Mouse (Mus musculus): ENCODE measurements around the gene Wdtc1. TPM values are rescaled to one million over a fixed set of nuclear protein-coding genes. Genes with fewer than 3 reads are reported as not detected.

The Wdtc1 gene
- total RNA-seq, 2 experiments from 2014 or later: 8.7 to 10.6 TPM

- ATAC-seq (replicated peaks; ENCODE audit: poor library complexity): peak; percentile 62
Observed at GRCm38 (mm10) chr4:133378236-133379045, 25.2 kb upstream of the Wdtc1 start.

GRCm38 (mm10) chr4:133375812-133376577 is 22.7 kb upstream of the Wdtc1 start:
- ATAC-seq (replicated peaks; ENCODE audit: poor library complexity): peak; percentile 29

- no peak for ATAC-seq (replicated peaks; ENCODE audit: poor library complexity)
Observed at GRCm38 (mm10) chr4:133374011-133374410, 20.7 kb upstream of the Wdtc1 start.

GRCm38 (mm10) chr4:133372278-133372665 is 19.0 kb upstream of the Wdtc1 start:
- no peak for ATAC-seq (replicated peaks; ENCODE audit: poor library complexity)

GRCm38 (mm10) chr4:133371621-133372277 is 18.5 kb upstream of the Wdtc1 start:
- ATAC-seq (replicated peaks; ENCODE audit: poor library complexity): no peak

- no peak for ATAC-seq (replicated peaks; ENCODE audit: poor library complexity)
Observed at GRCm38 (mm10) chr4:133370298-133371274, 17.3 kb upstream of the Wdtc1 start.

- peak; percentile 95 for ATAC-seq (replicated peaks; ENCODE audit: poor library complexity)
Observed at GRCm38 (mm10) chr4:133369553-133370297, 16.4 kb upstream of the Wdtc1 start, which contains the start of gene Slc9a1. Gene Slc9a1 (plus strand): TSS chr4:133369706.

- ATAC-seq (replicated peaks; ENCODE audit: poor library complexity): no peak
Observed at GRCm38 (mm10) chr4:133354641-133355040, 1.4 kb upstream of the Wdtc1 start.

- no peak for ATAC-seq (replicated peaks; ENCODE audit: poor library complexity)
Observed at GRCm38 (mm10) chr4:133352797-133353196, 484 bp downstream of the Wdtc1 start.

GRCm38 (mm10) chr4:133348051-133348775 is 5.1 kb downstream of the Wdtc1 start:
- no peak for ATAC-seq (replicated peaks; ENCODE audit: poor library complexity)

GRCm38 (mm10) chr4:133347624-133348023 is 5.7 kb downstream of the Wdtc1 start:
- ATAC-seq (replicated peaks; ENCODE audit: poor library complexity): 0 out of 2 replicates have a peak, but pooled peaks have one; percentile 48

GRCm38 (mm10) chr4:133346577-133346976 is 6.7 kb downstream of the Wdtc1 start:
- ATAC-seq (replicated peaks; ENCODE audit: poor library complexity): no peak

- 0 out of 2 replicates have a peak, but pooled peaks have one; percentile 39 for ATAC-seq (replicated peaks; ENCODE audit: poor library complexity)
Observed at GRCm38 (mm10) chr4:133345702-133346101, 7.6 kb downstream of the Wdtc1 start.

GRCm38 (mm10) chr4:133344112-133344511 is 9.2 kb downstream of the Wdtc1 start:
- ATAC-seq (replicated peaks; ENCODE audit: poor library complexity): 0 out of 2 replicates have a peak, but pooled peaks have one; percentile 36

GRCm38 (mm10) chr4:133340217-133340616 is 13.1 kb downstream of the Wdtc1 start:
- no peak for ATAC-seq (replicated peaks; ENCODE audit: poor library complexity)

GRCm38 (mm10) chr4:133339148-133339749 is 14.0 kb downstream of the Wdtc1 start:
- peak; percentile 95 for ATAC-seq (replicated peaks; ENCODE audit: poor library complexity)

GRCm38 (mm10) chr4:133338521-133339095 is 14.7 kb downstream of the Wdtc1 start:
- ATAC-seq (replicated peaks; ENCODE audit: poor library complexity): no peak

Measured in megakaryocyte progenitor cell, adult 5-6 weeks (primary cell).